Mouse (Mus musculus) stomach, postnatal 0 days (tissue): ENCODE results near the gene Gm4871.
A peak's percentile ranks its signal among the peaks of the same experiment; 100 is the strongest.

Source experiments
- CTCF ChIP-seq: IDR thresholded peaks from 2 replicates; pipeline ENCODE4 v1.5.1; 2016; ENCODE audit warnings: antibody characterized with exemption, low read depth, mild to moderate bottlenecking, moderate library complexity
- EP300 ChIP-seq: optimal IDR thresholded peaks from 2 replicates; pipeline ENCODE3; 2016; ENCODE audit warnings: antibody characterized with exemption

DNA sequence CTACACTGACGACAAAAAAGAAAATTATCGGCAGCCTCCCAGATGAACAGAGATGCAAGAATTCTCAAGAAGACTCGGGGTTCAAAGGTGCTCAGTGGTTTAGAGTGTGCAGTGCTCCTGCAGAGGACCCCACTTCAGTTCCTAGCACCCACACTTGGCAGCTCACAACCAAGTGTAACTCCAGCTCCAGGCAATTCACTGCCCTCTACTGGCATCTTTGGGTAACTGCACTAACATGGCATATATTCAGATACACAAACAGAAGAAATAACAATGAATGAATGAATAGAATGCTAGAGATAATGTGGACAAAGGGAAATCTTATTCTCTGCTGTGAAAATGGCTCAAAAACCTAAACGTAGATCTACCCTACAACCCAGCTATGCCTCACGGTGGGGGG lies 47.7 kb downstream of the Gm4871 start:
- TF ChIP-seq CTCF: peak; percentile 53
- no peak for TF ChIP-seq EP300
